Mouse (Mus musculus) stomach, embryonic 16.5 days (tissue): Measurements from ENCODE around the gene Ccdc136. TPM values are rescaled to one million over a fixed set of nuclear protein-coding genes. Genes with fewer than 3 reads are reported as not detected.

Source experiments
- ATAC-seq: fragments of 200-750 bp; cut with Nextera tagmentation; 2 replicates; pipeline ENCODE4 v1.8.0; 2017; ENCODE audit warnings: moderate number of reproducible peaks, moderate TSS enrichment; ENCODE audit not compliant: insufficient read depth, low FRiP score
- H3K27ac ChIP-seq: fragments of 300-500 bp; sonication (generic); 2 replicates; pipeline ENCODE4 v1.5.1; 2014; ENCODE audit warnings: low read length
- H3K27me3 ChIP-seq: fragments of 300-500 bp; sonication (generic); 2 replicates; pipeline ENCODE4 v1.6.1; 2014; ENCODE audit warnings: low read length, control low read depth, mixed read lengths; ENCODE audit not compliant: control insufficient read depth, insufficient read depth
- H3K36me3 ChIP-seq: fragments of 300-500 bp; sonication (generic); 2 replicates; pipeline ENCODE4 v1.6.1; 2014; ENCODE audit warnings: low read length; ENCODE audit not compliant: control insufficient read depth, insufficient read depth
- H3K4me1 ChIP-seq: fragments of 300-500 bp; sonication (generic); 2 replicates; pipeline ENCODE4 v1.6.1; 2014; ENCODE audit warnings: low read length, control low read depth, mixed read lengths; ENCODE audit not compliant: control insufficient read depth, insufficient read depth
- H3K4me2 ChIP-seq: fragments of 300-500 bp; sonication (generic); 2 replicates; pipeline ENCODE4 v1.6.1; 2014; ENCODE audit warnings: low read depth, low read length, mixed read lengths
- H3K4me3 ChIP-seq: fragments of 300-500 bp; sonication (generic); replicated peaks from 2 replicates; pipeline ENCODE4 v1.5.1; 2014; ENCODE audit warnings: mild to moderate bottlenecking, low read length
- H3K9ac ChIP-seq: fragments of 300-500 bp; sonication (generic); 2 replicates; pipeline ENCODE4 v1.6.1; 2014; ENCODE audit warnings: low read length
- H3K9me3 ChIP-seq: fragments of 300-500 bp; sonication (generic); replicated peaks from 2 replicates; pipeline ENCODE4 v1.6.1; 2016; ENCODE audit warnings: low read length, control low read depth; ENCODE audit not compliant: control insufficient read depth
- WGBS: fragments of 180-500 bp; shearing (Covaris S2); extraction: QIAGEN DNeasy Blood & Tissue Kit; methylation state at CpG from one replicate; pipeline ENCODE4 v1.1.7; 2014; 5-methylcytosine and 5-hydroxymethylcytosine counted together
- polyA plus RNA-seq: library from polyadenylated mRNA; unstranded; fragments of >200 nt; fragmentation: Nextera tagmentation; extraction: Ambion mirVana; gene quantifications from 2 replicates; pipeline ENCODE4 v1.2.1, GENCODE M21; 2015

The Ccdc136 gene
- polyA plus RNA-seq, 1 experiment from 2014 or later = 14.4 TPM

DNA sequence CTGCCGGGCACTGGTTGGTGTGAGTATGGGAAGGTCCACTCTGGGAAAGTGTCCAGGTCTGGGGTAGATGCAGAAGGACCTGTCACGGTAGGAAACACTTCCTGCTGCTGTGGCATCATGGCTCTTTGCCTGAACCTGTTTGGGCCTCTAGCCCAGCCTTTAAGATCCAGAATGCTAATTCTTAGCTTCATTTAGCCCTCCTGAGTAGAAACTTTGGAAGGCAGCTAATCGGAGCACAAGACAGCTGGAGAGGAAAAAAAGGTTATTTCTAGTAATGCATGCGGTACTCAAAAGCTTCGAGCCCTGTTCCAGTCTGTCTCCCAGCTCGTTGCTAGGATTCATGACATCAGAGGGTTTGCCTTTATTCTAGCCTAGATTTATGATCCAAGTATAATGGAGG, 10.3 kb downstream of the Ccdc136 start:
- no peak overlapping the region for H3K9ac ChIP-seq
- no peak overlapping the region for H3K4me2 ChIP-seq
- no peaks in the 10 kb centered on the region for H3K36me3 ChIP-seq
- WGBS = 82% methylated on average over 6 of the region's 6 CpGs
- H3K4me1 ChIP-seq = 0 out of 2 replicates have a peak, but pooled peaks cover 3% of the 10 kb centered on the region
- no peak overlapping the region for H3K4me3 ChIP-seq
- ATAC-seq = no peak
- no peaks in the 10 kb centered on the region for H3K9me3 ChIP-seq
- H3K27ac ChIP-seq = no peak overlapping the region
- H3K27me3 ChIP-seq = no peaks in the 10 kb centered on the region

GRCm38 (mm10) chr6:29415446-29415845, 19.3 kb downstream of the Ccdc136 start:
- H3K4me3 ChIP-seq = no peak overlapping the region
- H3K4me1 ChIP-seq = no peaks in the 10 kb centered on the region
- 76% methylated on average over 9 of the region's 9 CpGs for WGBS
- H3K36me3 ChIP-seq = no peaks in the 10 kb centered on the region
- H3K9ac ChIP-seq = no peak overlapping the region
- no peak for ATAC-seq
- no peaks in the 10 kb centered on the region for H3K9me3 ChIP-seq
- H3K4me2 ChIP-seq = no peak overlapping the region
- no peaks in the 10 kb centered on the region for H3K27me3 ChIP-seq
- H3K27ac ChIP-seq = no peak overlapping the region

GRCm38 (mm10) chr6:29420596-29420995, 24.5 kb downstream of the Ccdc136 start:
- Histone ChIP-seq H3K9me3 (no peaks in the 10 kb centered on the region), H3K27me3 (no peaks in the 10 kb centered on the region), H3K27ac (no peak overlapping the region), H3K4me1 (no peaks in the 10 kb centered on the region), H3K4me2 (no peak overlapping the region), H3K9ac (no peak overlapping the region), H3K36me3 (no peaks in the 10 kb centered on the region), H3K4me3 (no peak overlapping the region)
- ATAC-seq = no peak
- WGBS = 88% methylated on average over 2 of the region's 2 CpGs

DNA sequence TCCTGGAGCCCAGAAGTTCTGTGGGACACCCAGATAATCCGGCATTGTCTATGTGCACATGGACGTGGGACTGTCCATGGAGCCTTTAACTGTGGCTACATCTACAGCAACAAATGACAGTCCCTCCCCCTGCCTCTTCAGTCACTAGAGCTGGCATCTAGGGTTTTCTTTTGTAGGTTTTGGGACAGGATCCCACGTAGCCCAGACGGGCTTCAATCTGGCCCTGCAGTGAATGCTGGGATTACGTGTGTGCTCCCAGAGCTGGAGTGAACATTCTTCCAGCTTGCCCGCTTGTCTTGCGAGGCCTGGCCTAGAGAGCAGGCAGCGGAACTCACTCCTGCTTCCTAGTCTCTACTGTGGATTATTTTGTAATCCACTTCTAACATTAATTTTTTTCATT, 29.0 kb downstream of the Ccdc136 start:
- no peak overlapping the region for H3K4me2 ChIP-seq
- H3K9me3 ChIP-seq = no peaks in the 10 kb centered on the region
- no peaks in the 10 kb centered on the region for H3K36me3 ChIP-seq
- H3K4me3 ChIP-seq = no peak overlapping the region
- no peaks in the 10 kb centered on the region for H3K27me3 ChIP-seq
- no peak overlapping the region for H3K27ac ChIP-seq
- no peak for ATAC-seq
- 87% methylated on average over 8 of the region's 8 CpGs for WGBS
- H3K4me1 ChIP-seq = no peaks in the 10 kb centered on the region
- H3K9ac ChIP-seq = no peak overlapping the region

DNA sequence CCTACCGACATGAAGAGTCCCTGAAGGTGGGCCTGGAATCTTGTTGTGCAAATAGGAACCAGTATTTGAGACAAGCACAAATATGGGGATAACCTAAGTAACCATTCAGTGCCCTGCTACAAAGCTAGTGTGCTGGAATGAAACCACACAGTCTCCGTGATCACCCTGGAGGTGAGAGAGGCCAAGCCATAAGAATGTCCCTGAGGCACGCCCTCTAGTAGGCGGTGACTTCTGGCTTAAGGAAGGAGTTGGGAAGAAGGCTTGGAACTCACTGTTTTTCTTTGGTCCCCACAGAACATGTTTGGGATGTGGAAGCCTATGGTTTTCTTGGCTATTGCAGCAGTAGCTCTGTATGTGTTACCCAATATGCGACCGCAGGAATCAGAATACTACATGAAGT, 30.2 kb downstream of the Ccdc136 start:
- Histone ChIP-seq H3K27me3 (no peaks in the 10 kb centered on the region), H3K27ac (no peak overlapping the region), H3K4me1 (no peaks in the 10 kb centered on the region), H3K4me3 (no peak overlapping the region), H3K9ac (no peak overlapping the region), H3K36me3 (no peaks in the 10 kb centered on the region), H3K4me2 (no peak overlapping the region), H3K9me3 (no peaks in the 10 kb centered on the region)
- no peak for ATAC-seq
- 66% methylated on average over 6 of the region's 6 CpGs for WGBS

- WGBS = 66% methylated on average over 4 of the region's 4 CpGs
- ATAC-seq = no peak
- no peak overlapping the region for H3K4me3 ChIP-seq
Measured at GRCm38 (mm10) chr6:29428171-29428570, 32.1 kb downstream of the Ccdc136 start.

DNA sequence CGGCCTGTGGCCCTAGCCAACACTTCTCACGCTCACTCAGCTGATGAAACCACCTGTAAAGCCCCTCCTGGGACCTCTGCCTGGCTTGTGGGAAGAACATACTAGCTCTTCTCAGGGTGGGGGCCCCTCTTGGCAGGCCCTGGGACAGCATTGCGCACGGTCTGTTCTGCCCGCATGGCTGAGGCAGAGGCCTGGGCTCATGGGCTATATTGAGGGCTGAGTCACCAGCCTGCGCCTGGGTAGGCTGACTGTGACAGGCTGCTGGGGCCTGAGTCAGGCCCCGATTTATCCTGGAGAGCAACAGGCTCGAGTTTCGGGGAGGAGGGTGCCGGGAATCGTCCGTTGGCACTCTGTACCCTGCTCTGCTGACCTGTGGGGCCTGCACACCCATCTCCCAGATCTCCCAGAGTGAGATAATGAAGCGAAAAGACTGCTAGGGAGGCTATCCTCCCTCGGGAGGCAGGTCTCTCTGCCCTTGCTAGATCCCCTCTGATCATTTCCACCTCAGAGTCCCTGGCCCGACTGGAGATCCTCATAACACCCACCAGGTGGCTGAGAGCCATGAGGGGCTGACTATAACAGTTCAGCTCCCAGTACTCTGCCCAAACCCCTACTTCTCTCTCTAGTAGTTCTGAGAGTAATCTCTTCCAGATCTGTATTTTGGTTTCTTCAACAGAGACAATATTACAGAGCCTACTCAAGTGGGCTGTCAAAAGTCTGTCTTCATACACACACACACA, 34.7 kb downstream of the Ccdc136 start:
- Histone ChIP-seq H3K27me3 (peaks cover 11% of the 10 kb centered on the region), H3K4me2 (no peak overlapping the region), H3K36me3 (no peaks in the 10 kb centered on the region), H3K9ac (no peak overlapping the region), H3K27ac (no peak overlapping the region), H3K9me3 (no peaks in the 10 kb centered on the region), H3K4me1 (peaks cover 6% of the 10 kb centered on the region), H3K4me3 (no peak overlapping the region)
- 52% methylated on average over 15 of the region's 15 CpGs for WGBS
- no peak for ATAC-seq

More at GRCm38 (mm10) chr6:29428171-29428570, 32.1 kb downstream of the Ccdc136 start:
- Histone ChIP-seq H3K36me3 (no peaks in the 10 kb centered on the region), H3K27me3 (peaks cover 9% of the 10 kb centered on the region; the same call in 1 of the 2 replicates), H3K4me2 (no peak overlapping the region), H3K9ac (no peak overlapping the region), H3K27ac (no peak overlapping the region), H3K9me3 (no peaks in the 10 kb centered on the region), H3K4me1 (no peaks in the 10 kb centered on the region; the same call in 1 of the 2 replicates)

- H3K4me2 ChIP-seq = no peak overlapping the region
- no peak overlapping the region for H3K27ac ChIP-seq
- 38% methylated on average over 5 of the region's 5 CpGs for WGBS
- H3K27me3 ChIP-seq = peaks cover 11% of the 10 kb centered on the region
- H3K4me1 ChIP-seq = peaks cover 11% of the 10 kb centered on the region
- no peak overlapping the region for H3K4me3 ChIP-seq
- H3K36me3 ChIP-seq = no peaks in the 10 kb centered on the region
- no peak overlapping the region for H3K9ac ChIP-seq
- no peak for ATAC-seq
- H3K9me3 ChIP-seq = no peaks in the 10 kb centered on the region
Measured at GRCm38 (mm10) chr6:29431473-29431872, 35.4 kb downstream of the Ccdc136 start.

DNA sequence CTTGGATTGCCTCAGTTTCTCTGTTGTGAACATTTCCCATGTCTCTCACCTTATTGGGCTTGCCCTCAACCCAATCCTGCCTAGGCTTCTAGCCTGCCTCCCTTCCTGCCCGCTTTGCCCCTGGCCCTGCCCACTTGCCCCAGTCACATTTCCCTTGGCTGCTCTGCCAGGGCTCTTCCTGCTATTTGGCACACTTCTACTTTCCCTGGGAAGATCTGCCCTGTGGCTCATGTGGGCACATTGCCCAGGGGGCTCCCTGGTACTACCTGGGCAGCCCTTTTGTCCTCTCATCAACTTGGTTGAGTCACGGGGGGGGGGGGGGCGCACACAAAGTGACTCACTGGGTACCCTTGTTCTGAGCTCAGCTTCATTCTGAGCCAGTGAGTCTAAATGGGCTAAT, 36.0 kb downstream of the Ccdc136 start:
- Histone ChIP-seq H3K27me3 (peaks cover 11% of the 10 kb centered on the region), H3K9ac (no peak overlapping the region), H3K4me1 (peaks cover 16% of the 10 kb centered on the region), H3K4me3 (no peak overlapping the region), H3K9me3 (no peaks in the 10 kb centered on the region), H3K4me2 (no peak overlapping the region), H3K36me3 (no peaks in the 10 kb centered on the region), H3K27ac (no peak overlapping the region; the same call in 1 of the 2 replicates)
- ATAC-seq = no peak
- 50% methylated on average over 3 of the region's 3 CpGs for WGBS
